8 mouse cellular contexts compared by ENCODE assay signal in genomic region chr9:57485774-57486173, GRCm38 (mm10). TPM values are rescaled to one million over a fixed set of nuclear protein-coding genes. Genes with fewer than 3 reads are reported as not detected.
DNase-seq lines count a peak whose midpoint lies in the region; ATAC-seq and TF ChIP-seq lines count a peak whose summit lies in the region.

No protein-coding gene starts in this region.

- no peak for TF ChIP-seq POLR2A in small intestine, adult 2 months (IDR thresholded peaks at IDR 0.05; ENCODE audit: low read depth, low read length)

- ATAC-seq in hindbrain, embryonic 13.5 days (ENCODE audit: low FRiP score): peak; percentile 43; the same call in 1 of the 2 replicates
- peak; percentile 74 for ATAC-seq in midbrain, embryonic 13.5 days
- ATAC-seq in activated CD4-positive, CD25-positive, alpha-beta regulatory T cell, adult 4 months: no peak

- no peaks in the 10 kb centered on the region for H3K36me3 ChIP-seq in hindbrain, embryonic 13.5 days
- H3K36me3 ChIP-seq in midbrain, embryonic 13.5 days: no peaks in the 10 kb centered on the region
- H3K36me3 ChIP-seq in small intestine, adult 2 months (ENCODE audit: control insufficient read depth, insufficient read depth, low read length): no peaks in the 10 kb centered on the region

- DNase-seq in adipocyte (ENCODE audit: low spot score): peak; percentile 85
- peak; percentile 76 for DNase-seq in cerebellum, adult 9-11 months
- DNase-seq in frontal cortex, postnatal 36 days (ENCODE audit: low spot score in 2 of 2): peak; percentile 85 to 90
- DNase-seq in left cerebral cortex, adult 2 months (ENCODE audit: extremely low spot score in 1 of 2, low spot score in 2 of 2): peak; percentile 85 to 89

- H3K27ac ChIP-seq in hindbrain, embryonic 13.5 days: no peak overlapping the region
- H3K27ac ChIP-seq in left cerebral cortex, adult 2 months: no peak overlapping the region
- H3K27ac ChIP-seq in midbrain, embryonic 13.5 days: no peak overlapping the region
- H3K27ac ChIP-seq in small intestine, adult 2 months (ENCODE audit: insufficient read depth, low read depth, low read length): no peak overlapping the region

- no peak overlapping the region for H3K4me2 ChIP-seq in hindbrain, embryonic 13.5 days
- 0 out of 2 replicates have a peak overlapping the region, but pooled peaks have one; percentile 12 for H3K4me2 ChIP-seq in midbrain, embryonic 13.5 days (replicated peaks)

- H3K9me3 ChIP-seq in hindbrain, embryonic 13.5 days: no peaks in the 10 kb centered on the region
- no peaks in the 10 kb centered on the region for H3K9me3 ChIP-seq in midbrain, embryonic 13.5 days

- intact Hi-C loops in left cerebral cortex, adult 2 months (cut with DNase I): loop anchor here (1.0 to 2.0 kb wide), 2 partner anchors 17 to 32 kb away; no protein-coding TSS in a partner anchor

- peak; percentile 98 for TF ChIP-seq CTCF in left cerebral cortex, adult 2 months (IDR thresholded peaks at IDR 0.05)
- TF ChIP-seq CTCF in small intestine, adult 2 months (IDR thresholded peaks at IDR 0.05; ENCODE audit: extremely low read depth, insufficient read length, insufficient replicate concordance, low read depth, low read length): peak; percentile 62; the same call in 1 of the 2 replicates

- 0 out of 2 replicates have a peak, but pooled peaks cover 4% of the 10 kb centered on the region for H3K4me1 ChIP-seq in hindbrain, embryonic 13.5 days (replicated peaks)
- peaks cover 4% of the 10 kb centered on the region; the same call in 1 of the 2 replicates for H3K4me1 ChIP-seq in midbrain, embryonic 13.5 days (replicated peaks)
- H3K4me1 ChIP-seq in small intestine, adult 2 months (ENCODE audit: control insufficient read depth, insufficient read depth, insufficient read length, low read length): no peaks in the 10 kb centered on the region

- WGBS in hindbrain, embryonic 13.5 days: 16% methylated on average over 7 of the region's 7 CpGs
- 16% methylated on average over 7 of the region's 7 CpGs for WGBS in midbrain, embryonic 13.5 days
- 13% methylated on average over 7 of the region's 7 CpGs for whole genome bisulfite sequencing in small intestine, adult 2 months

- H3K27me3 ChIP-seq in hindbrain, embryonic 13.5 days: peaks cover 17% of the 10 kb centered on the region
- H3K27me3 ChIP-seq in midbrain, embryonic 13.5 days: no peaks in the 10 kb centered on the region
- no peaks in the 10 kb centered on the region for H3K27me3 ChIP-seq in small intestine, adult 2 months (ENCODE audit: control insufficient read depth, insufficient read depth, low read length)

- H3K4me3 ChIP-seq in hindbrain, embryonic 13.5 days: no peak overlapping the region
- no peak overlapping the region for H3K4me3 ChIP-seq in left cerebral cortex, adult 2 months
- H3K4me3 ChIP-seq in midbrain, embryonic 13.5 days (replicated peaks): no peak overlapping the region
- no peak overlapping the region for H3K4me3 ChIP-seq in small intestine, adult 2 months (ENCODE audit: low read depth, low read length)

- H3K9ac ChIP-seq in hindbrain, embryonic 13.5 days: peak overlapping the region; percentile 21; the same call in 1 of the 2 replicates
- H3K9ac ChIP-seq in midbrain, embryonic 13.5 days (replicated peaks): no peak overlapping the region

RNA-seq across cellular contexts. Expression of gene Scamp5, which starts 17.9 kb away (rescaled TPM):
- 86.3 and 94.6 TPM in 2 replicates for polyA plus RNA-seq in hindbrain, embryonic 13.5 days (2015; fragmentation: Nextera tagmentation; extraction: Ambion mirVana)
- 100 to 1,000 TPM; 379 TPM for total RNA-seq in left cerebral cortex, adult 2 months (2021)
- polyA plus RNA-seq in midbrain, embryonic 13.5 days (2015; fragmentation: Nextera tagmentation; extraction: Ambion mirVana): 90.9 and 91.6 TPM in 2 replicates
- 104 and 119 TPM in 2 replicates for polyA plus RNA-seq in small intestine, adult 2 months (2012; rRNA removed)
- polyA plus RNA-seq in activated CD4-positive, CD25-positive, alpha-beta regulatory T cell, adult 4 months (2017; shearing (Covaris generic)): under 1 TPM in 1 of 2 experiments, not detected in 1; 0.50 TPM

RNA-seq across cellular contexts. Expression of gene Rpp25, which starts 18.1 kb away (rescaled TPM):
- polyA plus RNA-seq in hindbrain, embryonic 13.5 days (2015; fragmentation: Nextera tagmentation; extraction: Ambion mirVana): 15.6 and 16.2 TPM in 2 replicates
- total RNA-seq in left cerebral cortex, adult 2 months (2021): 10 to 100 TPM; 16.9 to 18.5 TPM
- 19.5 and 27.6 TPM in 2 replicates for polyA plus RNA-seq in midbrain, embryonic 13.5 days (2015; fragmentation: Nextera tagmentation; extraction: Ambion mirVana)
- polyA plus RNA-seq in small intestine, adult 2 months (2012; rRNA removed): 1.2 and 10.5 TPM in 2 replicates
- polyA plus RNA-seq in activated CD4-positive, CD25-positive, alpha-beta regulatory T cell, adult 4 months (2017; shearing (Covaris generic)): not detected

RNA-seq across cellular contexts. Expression of gene Cox5a, which starts 35.3 kb away (rescaled TPM):
- 875 and 879 TPM in 2 replicates for polyA plus RNA-seq in hindbrain, embryonic 13.5 days (2015; fragmentation: Nextera tagmentation; extraction: Ambion mirVana)
- 100 to 1,000 TPM; 374 to 440 TPM for total RNA-seq in left cerebral cortex, adult 2 months (2021)
- 809 and 819 TPM in 2 replicates for polyA plus RNA-seq in midbrain, embryonic 13.5 days (2015; fragmentation: Nextera tagmentation; extraction: Ambion mirVana)
- 952 and 1,569 TPM in 2 replicates for polyA plus RNA-seq in small intestine, adult 2 months (2012; rRNA removed)
- polyA plus RNA-seq in activated CD4-positive, CD25-positive, alpha-beta regulatory T cell, adult 4 months (2017; shearing (Covaris generic)): 100 to 1,000 TPM; 315 to 368 TPM

RNA-seq across cellular contexts. Expression of gene Ppcdc, which starts 45.9 kb away (rescaled TPM):
- polyA plus RNA-seq in hindbrain, embryonic 13.5 days (2015; fragmentation: Nextera tagmentation; extraction: Ambion mirVana): 25.6 and 26.0 TPM in 2 replicates
- 10 to 100 TPM; 16.3 to 16.8 TPM for total RNA-seq in left cerebral cortex, adult 2 months (2021)
- 26.2 and 28.4 TPM in 2 replicates for polyA plus RNA-seq in midbrain, embryonic 13.5 days (2015; fragmentation: Nextera tagmentation; extraction: Ambion mirVana)
- polyA plus RNA-seq in small intestine, adult 2 months (2012; rRNA removed): 10.3 and 14.2 TPM in 2 replicates
- 100 to 1,000 TPM; 117 to 128 TPM for polyA plus RNA-seq in activated CD4-positive, CD25-positive, alpha-beta regulatory T cell, adult 4 months (2017; shearing (Covaris generic))

RNA-seq across cellular contexts. Expression of gene Fam219b, which starts 51.6 kb away (rescaled TPM):
- 21.6 and 22.4 TPM in 2 replicates for polyA plus RNA-seq in hindbrain, embryonic 13.5 days (2015; fragmentation: Nextera tagmentation; extraction: Ambion mirVana)
- total RNA-seq in left cerebral cortex, adult 2 months (2021): 10 to 100 TPM; 18.1 to 21.6 TPM
- 23.2 and 24.2 TPM in 2 replicates for polyA plus RNA-seq in midbrain, embryonic 13.5 days (2015; fragmentation: Nextera tagmentation; extraction: Ambion mirVana)
- polyA plus RNA-seq in small intestine, adult 2 months (2012; rRNA removed): 6.0 and 8.2 TPM in 2 replicates
- 10 to 100 TPM; 21.7 to 33.7 TPM for polyA plus RNA-seq in activated CD4-positive, CD25-positive, alpha-beta regulatory T cell, adult 4 months (2017; shearing (Covaris generic))

Comparison
In these comparisons a context has a peak if more than half of its experiments do, and no peak if none do; other contexts are left out.
1. RNA of gene Scamp5, which starts 17.9 kb away (polyA plus RNA-seq): 104 to 119 TPM in small intestine, adult 2 months, 90.9 to 91.6 TPM in midbrain, embryonic 13.5 days and 86.3 to 94.6 TPM in hindbrain, embryonic 13.5 days; 0.50 TPM in activated CD4-positive, CD25-positive, alpha-beta regulatory T cell, adult 4 months; every median in the first group is over 10 times any median in the second.
2. Peak in every context shown above with its lines, with median percentiles within 50 percentile points of each other: DNase-seq.